Mouse (Mus musculus): ENCODE measurements around the gene March6. TPM values are rescaled to one million over a fixed set of nuclear protein-coding genes. Genes with fewer than 3 reads are reported as not detected.

The March6 gene
- polyA plus RNA-seq, 1 experiment: 46.6 TPM

- H3K27ac ChIP-seq (ENCODE audit: insufficient read depth, low read depth, low read length): no peak overlapping the region
- no peaks in the 10 kb centered on the region for H3K4me1 ChIP-seq (ENCODE audit: control insufficient read depth, insufficient read depth, low read length)
- no peaks in the 10 kb centered on the region for H3K27me3 ChIP-seq (replicated peaks; ENCODE audit: control insufficient read depth, insufficient read depth, low read length)
- no peak for TF ChIP-seq CTCF (conservative IDR thresholded peaks at IDR 0.05; ENCODE audit: insufficient read depth, insufficient read length, low read depth, low read length)
- no peak for TF ChIP-seq POLR2A (IDR thresholded peaks at IDR 0.05; ENCODE audit: low read depth, low read length)
- H3K36me3 ChIP-seq (ENCODE audit: control insufficient read depth, insufficient read depth, low read length): peaks cover 19% of the 10 kb centered on the region
- DNase-seq: no peak
- no peak overlapping the region for H3K4me3 ChIP-seq (ENCODE audit: insufficient read depth, low read depth, low read length)
- WGBS: 93% methylated on average over 9 of the region's 9 CpGs
These were observed 36.0 kb downstream of the March6 start for GRCm38 (mm10) chr15:31494803-31495202.

GRCm38 (mm10) chr15:31494310-31494709, 36.5 kb downstream of the March6 start:
- 70% methylated on average over 3 of the region's 3 CpGs for WGBS
- Histone ChIP-seq H3K27ac (ENCODE audit: insufficient read depth, low read depth, low read length) (no peak overlapping the region), H3K4me3 (ENCODE audit: insufficient read depth, low read depth, low read length) (no peak overlapping the region), H3K36me3 (ENCODE audit: control insufficient read depth, insufficient read depth, low read length) (peaks cover 21% of the 10 kb centered on the region), H3K4me1 (ENCODE audit: control insufficient read depth, insufficient read depth, low read length) (no peaks in the 10 kb centered on the region), H3K27me3 (replicated peaks; ENCODE audit: control insufficient read depth, insufficient read depth, low read length) (no peaks in the 10 kb centered on the region)
- no peak for DNase-seq
- TF ChIP-seq CTCF (conservative IDR thresholded peaks at IDR 0.05; ENCODE audit: insufficient read depth, insufficient read length, low read depth, low read length) (no peak), POLR2A (IDR thresholded peaks at IDR 0.05; ENCODE audit: low read depth, low read length) (no peak)

- H3K4me1 ChIP-seq (ENCODE audit: control insufficient read depth, insufficient read depth, low read length): no peaks in the 10 kb centered on the region
- no peak for TF ChIP-seq POLR2A (IDR thresholded peaks at IDR 0.05; ENCODE audit: low read depth, low read length)
- no peak for TF ChIP-seq CTCF (conservative IDR thresholded peaks at IDR 0.05; ENCODE audit: insufficient read depth, insufficient read length, low read depth, low read length)
- H3K27ac ChIP-seq (ENCODE audit: insufficient read depth, low read depth, low read length): no peak overlapping the region
- H3K4me3 ChIP-seq (ENCODE audit: insufficient read depth, low read depth, low read length): no peak overlapping the region
- H3K27me3 ChIP-seq (replicated peaks; ENCODE audit: control insufficient read depth, insufficient read depth, low read length): no peaks in the 10 kb centered on the region
- 88% methylated on average over 2 of the region's 2 CpGs for whole genome bisulfite sequencing
- DNase-seq: no peak
- peaks cover 18% of the 10 kb centered on the region for H3K36me3 ChIP-seq (ENCODE audit: control insufficient read depth, insufficient read depth, low read length)
These were observed 43.4 kb downstream of the March6 start for GRCm38 (mm10) chr15:31487407-31487806.

- no peak overlapping the region for H3K27ac ChIP-seq (ENCODE audit: insufficient read depth, low read depth, low read length)
- no peaks in the 10 kb centered on the region for H3K4me1 ChIP-seq (ENCODE audit: control insufficient read depth, insufficient read depth, low read length)
- 88% methylated on average over 1 of the region's 1 CpGs for WGBS
- H3K27me3 ChIP-seq (replicated peaks; ENCODE audit: control insufficient read depth, insufficient read depth, low read length): no peaks in the 10 kb centered on the region
- TF ChIP-seq POLR2A (IDR thresholded peaks at IDR 0.05; ENCODE audit: low read depth, low read length) (no peak), CTCF (conservative IDR thresholded peaks at IDR 0.05; ENCODE audit: insufficient read depth, insufficient read length, low read depth, low read length) (no peak)
- peaks cover 14% of the 10 kb centered on the region for H3K36me3 ChIP-seq (ENCODE audit: control insufficient read depth, insufficient read depth, low read length)
- H3K4me3 ChIP-seq (ENCODE audit: insufficient read depth, low read depth, low read length): no peak overlapping the region
- no peak for DNase-seq
These were observed 54.2 kb downstream of the March6 start for GRCm38 (mm10) chr15:31476678-31477077.

GRCm38 (mm10) chr15:31472645-31473574, 57.9 kb downstream of the March6 start:
- Histone ChIP-seq H3K27me3 (replicated peaks; ENCODE audit: control insufficient read depth, insufficient read depth, low read length) (no peaks in the 10 kb centered on the region), H3K4me3 (ENCODE audit: insufficient read depth, low read depth, low read length) (no peak overlapping the region), H3K27ac (ENCODE audit: insufficient read depth, low read depth, low read length) (no peak overlapping the region), H3K36me3 (ENCODE audit: control insufficient read depth, insufficient read depth, low read length) (peaks cover 12% of the 10 kb centered on the region), H3K4me1 (ENCODE audit: control insufficient read depth, insufficient read depth, low read length) (no peaks in the 10 kb centered on the region)
- no peak for TF ChIP-seq CTCF (conservative IDR thresholded peaks at IDR 0.05; ENCODE audit: insufficient read depth, insufficient read length, low read depth, low read length)
- no peak for TF ChIP-seq POLR2A (IDR thresholded peaks at IDR 0.05; ENCODE audit: low read depth, low read length)
- WGBS: 64% methylated on average over 4 of the region's 4 CpGs
- no peak for DNase-seq

GRCm38 (mm10) chr15:31471529-31471928, 59.3 kb downstream of the March6 start:
- Histone ChIP-seq H3K27ac (ENCODE audit: insufficient read depth, low read depth, low read length) (no peak overlapping the region), H3K4me3 (ENCODE audit: insufficient read depth, low read depth, low read length) (no peak overlapping the region), H3K4me1 (ENCODE audit: control insufficient read depth, insufficient read depth, low read length) (no peaks in the 10 kb centered on the region), H3K36me3 (ENCODE audit: control insufficient read depth, insufficient read depth, low read length) (peaks cover 12% of the 10 kb centered on the region), H3K27me3 (replicated peaks; ENCODE audit: control insufficient read depth, insufficient read depth, low read length) (no peaks in the 10 kb centered on the region)
- TF ChIP-seq CTCF (conservative IDR thresholded peaks at IDR 0.05; ENCODE audit: insufficient read depth, insufficient read length, low read depth, low read length) (no peak), POLR2A (IDR thresholded peaks at IDR 0.05; ENCODE audit: low read depth, low read length) (no peak)
- DNase-seq: no peak
- WGBS: 88% methylated on average over 4 of the region's 4 CpGs

GRCm38 (mm10) chr15:31469497-31469896, 61.4 kb downstream of the March6 start:
- H3K4me1 ChIP-seq (ENCODE audit: control insufficient read depth, insufficient read depth, low read length): no peaks in the 10 kb centered on the region
- WGBS: 77% methylated on average over 4 of the region's 4 CpGs
- no peaks in the 10 kb centered on the region for H3K27me3 ChIP-seq (replicated peaks; ENCODE audit: control insufficient read depth, insufficient read depth, low read length)
- DNase-seq: no peak
- H3K4me3 ChIP-seq (ENCODE audit: insufficient read depth, low read depth, low read length): no peak overlapping the region
- no peak for TF ChIP-seq CTCF (conservative IDR thresholded peaks at IDR 0.05; ENCODE audit: insufficient read depth, insufficient read length, low read depth, low read length)
- TF ChIP-seq POLR2A (IDR thresholded peaks at IDR 0.05; ENCODE audit: low read depth, low read length): no peak
- H3K36me3 ChIP-seq (ENCODE audit: control insufficient read depth, insufficient read depth, low read length): peaks cover 13% of the 10 kb centered on the region
- no peak overlapping the region for H3K27ac ChIP-seq (ENCODE audit: insufficient read depth, low read depth, low read length)

Data from kidney, adult 2 months (tissue).